Mouse (Mus musculus) thymus, adult 2 months (tissue): ENCODE data around the gene Clcnkb. TPM values are rescaled to one million over a fixed set of nuclear protein-coding genes. Genes with fewer than 3 reads are reported as not detected.
A peak's percentile ranks its signal among the peaks of the same experiment; 100 is the strongest.

Source experiments
- DNase-seq: peaks from one replicate; pipeline ENCODE4 v3.0.0; 2021
- H3K27ac ChIP-seq: fragments of 200-500 bp; 2 replicates; pipeline ENCODE4 v1.5.1; 2012; ENCODE audit warnings: low read length, control low read depth; ENCODE audit not compliant: control insufficient read depth, insufficient read depth
- H3K27me3 ChIP-seq: fragments of 200-500 bp; 2 replicates; pipeline ENCODE4 v1.6.1; 2012; ENCODE audit warnings: mild to moderate bottlenecking, low read length, moderate library complexity, mixed read lengths; ENCODE audit not compliant: control insufficient read depth, insufficient read depth
- H3K36me3 ChIP-seq: fragments of 200-500 bp; 2 replicates; pipeline ENCODE4 v1.6.1; 2012; ENCODE audit warnings: mild to moderate bottlenecking, low read length, moderate library complexity; ENCODE audit not compliant: control insufficient read depth, insufficient read depth
- H3K4me1 ChIP-seq: fragments of 200-500 bp; replicated peaks from 2 replicates; pipeline ENCODE4 v1.6.1; 2012; ENCODE audit warnings: low read length; ENCODE audit not compliant: control insufficient read depth, insufficient read depth
- H3K4me3 ChIP-seq: fragments of 200-500 bp; 2 replicates; pipeline ENCODE4 v1.5.1; 2012; ENCODE audit warnings: mild to moderate bottlenecking, low read length, control low read depth, moderate library complexity; ENCODE audit not compliant: control insufficient read depth, insufficient read depth
- CTCF ChIP-seq: fragments of 200-500 bp; IDR thresholded peaks from 2 replicates; pipeline ENCODE4 v1.5.1; 2012; ENCODE audit warnings: mild to moderate bottlenecking, control low read depth, low read length, moderate library complexity, borderline replicate concordance; ENCODE audit not compliant: control insufficient read depth, poor library complexity, insufficient read depth; ENCODE audit errors: extremely low read depth
- POLR2A ChIP-seq: fragments of 200-500 bp; IDR thresholded peaks from 2 replicates; pipeline ENCODE4 v1.6.1; 2012; ENCODE audit warnings: mild to moderate bottlenecking, low read length, control low read depth, moderate library complexity; ENCODE audit not compliant: control insufficient read depth, poor library complexity, insufficient read depth; ENCODE audit errors: extremely low read depth
- WGBS: fragments of 180-500 bp; shearing (Covaris S2); methylation state at CpG from one replicate; pipeline ENCODE4 v1.1.7; 2018; 5-methylcytosine and 5-hydroxymethylcytosine counted together
- polyA plus RNA-seq: library from polyadenylated mRNA; depleted of rRNA; stranded (reverse); fragments of >200 nt; gene quantifications from 2 replicates; pipeline ENCODE4 v1.2.3, GENCODE M21; 2012

Clcnkb gene
- polyA plus RNA-seq, 1 experiment = 0.27 TPM

- Histone ChIP-seq H3K36me3 (peaks cover 14% of the 10 kb centered on the region), H3K27ac (no peak overlapping the region), H3K4me1 (peaks cover 27% of the 10 kb centered on the region), H3K27me3 (no peaks in the 10 kb centered on the region), H3K4me3 (no peak overlapping the region)
- 93% methylated on average over 2 of the region's 2 CpGs for WGBS
- TF ChIP-seq CTCF (no peak), POLR2A (no peak)
- DNase-seq = no peak
These were observed 35.4 kb upstream of the Clcnkb start for GRCm38 (mm10) chr4:141451251-141451650.

- Histone ChIP-seq H3K27ac (no peak overlapping the region), H3K27me3 (no peaks in the 10 kb centered on the region), H3K4me1 (peaks cover 21% of the 10 kb centered on the region), H3K36me3 (peaks cover 14% of the 10 kb centered on the region), H3K4me3 (no peak overlapping the region)
- whole genome bisulfite sequencing = 89% methylated on average over 7 of the region's 7 CpGs
- no peak for DNase-seq
- TF ChIP-seq POLR2A (no peak), CTCF (no peak)
These were observed 30.4 kb upstream of the Clcnkb start for GRCm38 (mm10) chr4:141446211-141446610.

- WGBS = 25% methylated on average over 14 of the region's 14 CpGs
- no peak for DNase-seq
- peaks cover 14% of the 10 kb centered on the region for H3K36me3 ChIP-seq
- no peaks in the 10 kb centered on the region for H3K27me3 ChIP-seq
- no peak for TF ChIP-seq POLR2A
- peaks cover 21% of the 10 kb centered on the region for H3K4me1 ChIP-seq
- H3K4me3 ChIP-seq = peak overlapping the region; percentile 86
- H3K27ac ChIP-seq = no peak overlapping the region
These were observed 29.5 kb upstream of the Clcnkb start for GRCm38 (mm10) chr4:141445328-141445720.

- peak within 1 kb of the TSS; percentile 86 for H3K4me3 ChIP-seq
- peaks cover 14% of the 10 kb centered on the region for H3K36me3 ChIP-seq
- H3K27me3 ChIP-seq = no peaks in the 10 kb centered on the region
- TF ChIP-seq POLR2A = peak; percentile 35; the same call in 1 of the 2 replicates
- TF ChIP-seq CTCF = 0 out of 2 replicates have a peak, but pooled peaks have one; percentile 31
- peak; percentile 90 for DNase-seq
- peaks cover 21% of the 10 kb centered on the region for H3K4me1 ChIP-seq
- no peak within 1 kb of the TSS for H3K27ac ChIP-seq
- under 1% methylated on average over 98 of the region's 102 CpGs for WGBS
These were observed 28.9 kb upstream of the Clcnkb start, which contains the start of gene Zbtb17 for GRCm38 (mm10) chr4:141444451-141445327. Gene Zbtb17 (plus strand): TSS chr4:141444654.

- peak overlapping the region; percentile 86 for H3K4me3 ChIP-seq
- no peak for DNase-seq
- TF ChIP-seq POLR2A (no peak), CTCF (no peak)
- H3K4me1 ChIP-seq = peaks cover 21% of the 10 kb centered on the region
- 45% methylated on average over 11 of the region's 11 CpGs for WGBS
- H3K27me3 ChIP-seq = no peaks in the 10 kb centered on the region
- peaks cover 12% of the 10 kb centered on the region for H3K36me3 ChIP-seq
- no peak overlapping the region for H3K27ac ChIP-seq
These were observed 28.0 kb upstream of the Clcnkb start for GRCm38 (mm10) chr4:141443641-141444429.

- peaks cover 10% of the 10 kb centered on the region for H3K4me1 ChIP-seq
- DNase-seq = no peak
- H3K27ac ChIP-seq = no peak overlapping the region
- H3K36me3 ChIP-seq = no peaks in the 10 kb centered on the region
- H3K4me3 ChIP-seq = no peak overlapping the region
- TF ChIP-seq CTCF = no peak
- no peak for TF ChIP-seq POLR2A
- H3K27me3 ChIP-seq = no peaks in the 10 kb centered on the region
These were observed 25.1 kb upstream of the Clcnkb start for GRCm38 (mm10) chr4:141440877-141441276.
